Mouse (Mus musculus): Measurements from ENCODE around the gene Olfr213.
"Not testable (repeated sequence)": the region's sequence is repeated elsewhere in the genome, so short reads cannot be mapped to it uniquely, and the experiment has no call there.

Olfr213 gene

DNA sequence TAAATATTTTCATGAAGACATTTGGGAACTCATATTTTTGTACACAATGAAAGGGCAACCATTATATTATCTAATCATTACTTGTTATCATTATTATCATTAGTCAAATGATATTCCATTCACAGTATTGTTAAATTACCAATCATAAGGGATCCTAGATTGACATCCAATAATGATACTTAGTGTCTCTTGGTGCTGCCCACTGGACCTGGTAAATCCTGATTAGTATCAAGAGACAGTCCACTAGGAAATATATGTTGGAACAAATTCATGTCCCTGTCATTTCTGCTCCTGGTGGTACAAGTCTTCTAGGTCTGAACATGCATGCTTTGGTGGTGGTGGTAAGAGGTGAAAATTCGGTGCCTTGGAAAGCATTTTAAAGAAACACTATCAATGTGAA lies at the start of gene Olfr213:
Gene Olfr213 (plus strand): TSS at position 301 of the 400 bp plus-strand sequence.
- no peak for DNase-seq (ENCODE audit: extremely low spot score, low spot score)

DNA sequence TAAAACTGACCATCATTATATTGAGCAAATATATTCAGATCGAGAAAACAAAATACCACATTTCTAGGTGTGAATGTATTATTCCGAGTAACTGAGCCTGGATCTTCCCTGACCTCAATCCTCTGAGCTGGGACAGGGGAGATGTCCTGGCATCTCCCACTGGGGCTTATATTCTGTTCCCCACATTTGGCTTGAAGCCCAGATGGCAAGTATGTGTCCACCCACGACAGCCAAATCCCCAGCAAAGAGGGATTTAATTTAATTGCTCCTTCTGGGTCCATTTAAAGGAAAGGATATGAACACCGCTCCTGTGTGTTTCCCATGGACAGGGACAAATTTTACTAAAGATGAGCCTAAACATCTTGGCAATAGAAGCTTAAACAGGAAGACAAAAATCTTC lies 49.5 kb upstream of the Olfr213 start, which contains the start of gene Olfr211:
Gene Olfr211 (plus strand): TSS at position 301 of the 400 bp plus-strand sequence.
- no peak for DNase-seq (ENCODE audit: extremely low spot score, low spot score)

DNA sequence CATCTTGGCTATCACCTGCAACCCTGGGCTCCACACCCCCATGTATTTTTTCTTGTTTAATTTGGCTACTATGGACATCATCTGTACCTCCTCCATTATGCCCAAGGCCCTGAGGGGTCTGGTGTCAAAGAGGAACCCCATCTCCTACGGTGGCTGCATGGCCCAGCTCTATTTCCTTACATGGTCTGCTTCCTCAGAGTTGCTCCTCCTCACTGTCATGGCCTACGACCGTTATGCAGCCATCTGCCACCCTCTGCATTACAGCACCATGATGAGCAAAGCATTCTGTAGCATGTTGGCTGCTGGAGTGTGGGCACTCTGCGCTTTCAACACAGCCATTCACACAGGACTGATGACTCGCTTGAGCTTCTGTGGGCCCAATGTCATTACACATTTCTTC lies 44.5 kb upstream of the Olfr213 start:
- DNase-seq (ENCODE audit: extremely low spot score, low spot score): no peak

DNA sequence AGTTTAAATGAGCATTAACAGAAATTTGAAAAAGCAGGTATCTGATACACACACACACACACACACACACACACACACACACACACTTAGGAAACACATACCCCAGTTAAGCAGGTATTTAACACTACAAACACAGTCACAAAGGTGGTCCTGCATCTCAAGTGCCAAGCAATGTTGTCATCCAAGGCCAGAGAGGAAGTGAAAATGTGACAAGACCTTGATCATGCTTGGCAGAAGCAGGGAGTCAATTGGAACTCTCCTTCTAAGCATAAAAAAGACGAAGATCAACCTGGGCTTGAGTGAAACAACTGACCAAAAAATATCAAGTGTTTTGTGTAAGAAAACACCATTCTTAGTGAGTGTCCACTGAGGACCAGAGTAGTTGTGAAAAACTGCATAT lies 42.3 kb upstream of the Olfr213 start:
- DNase-seq (ENCODE audit: extremely low spot score, low spot score): no peak

DNA sequence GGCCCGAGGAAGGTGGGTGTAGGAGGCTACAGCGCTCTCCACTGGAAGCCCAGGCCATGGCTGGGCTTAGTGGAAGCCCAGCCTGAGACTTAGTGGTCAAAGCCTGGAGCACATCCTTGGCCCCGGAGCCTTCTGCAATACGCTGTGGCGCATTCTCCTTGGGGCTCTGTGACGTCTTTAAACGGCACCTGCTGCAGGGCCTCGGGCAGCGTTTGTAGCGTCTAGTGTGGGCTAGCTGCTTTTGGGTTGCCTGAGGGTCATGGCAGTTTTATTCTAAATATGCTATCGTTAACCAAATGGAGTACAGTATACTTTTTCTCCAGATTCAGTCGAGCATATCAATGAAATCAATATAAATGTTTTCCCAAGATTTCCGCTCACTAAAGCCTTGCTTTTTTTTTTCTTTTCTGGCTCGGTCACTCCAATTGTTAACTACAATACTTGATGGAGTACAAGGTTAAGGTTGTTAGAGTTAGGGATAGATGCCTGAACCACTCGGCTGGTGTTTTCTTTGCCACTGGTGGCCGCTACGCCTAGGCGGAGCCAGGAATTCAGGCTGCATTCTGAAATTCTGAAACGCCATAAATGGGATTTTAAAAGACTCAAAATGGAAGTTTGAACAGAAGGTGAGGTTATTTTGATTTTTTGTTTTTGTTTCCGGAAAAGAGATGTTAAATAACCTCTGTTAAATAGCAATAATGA lies 31.8 kb upstream of the Olfr213 start, which contains the start of gene Olfr212:
Gene Olfr212 (plus strand): TSS at position 215 of the 702 bp plus-strand sequence.
- DNase-seq (ENCODE audit: extremely low spot score, low spot score): not testable (repeated sequence)

DNA sequence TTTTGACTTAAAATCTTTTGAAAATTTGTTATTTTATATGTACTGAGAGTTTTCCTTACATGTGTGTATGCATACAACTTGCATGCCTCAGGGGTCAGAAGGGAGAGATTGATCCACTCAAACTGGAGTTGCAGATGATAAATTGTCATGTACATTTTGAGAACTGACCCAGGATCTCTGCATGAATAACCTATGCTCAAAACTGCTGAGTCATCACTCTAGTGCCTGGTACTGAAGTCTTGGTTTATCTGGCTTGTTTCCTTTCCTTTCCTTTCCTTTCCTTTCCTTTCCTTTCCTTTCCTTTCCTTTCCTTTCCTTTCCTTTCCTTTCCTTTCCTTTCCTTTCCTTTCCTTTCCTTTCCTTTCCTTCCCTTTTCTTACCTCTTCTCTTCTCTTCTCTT lies 23.4 kb upstream of the Olfr213 start:
- no peak for DNase-seq (ENCODE audit: extremely low spot score, low spot score)

DNA sequence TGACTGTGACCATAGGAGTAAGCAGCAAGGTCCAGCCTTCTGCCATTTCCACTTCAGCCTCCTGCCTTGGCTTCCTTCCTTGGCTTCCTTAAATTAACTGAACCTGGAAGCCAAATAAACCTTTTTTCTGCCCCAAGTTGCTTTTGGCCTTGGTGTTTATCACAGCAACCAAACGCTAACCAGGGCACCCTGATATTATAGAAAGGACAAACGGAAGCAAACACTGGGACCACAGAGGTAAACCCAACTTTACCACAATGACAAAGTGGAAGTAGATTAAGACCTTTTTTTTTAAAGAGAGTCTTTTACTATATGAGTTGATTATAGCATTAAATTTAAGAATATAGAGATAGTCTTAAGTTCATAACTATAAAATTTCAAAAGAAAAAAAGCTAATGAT lies 4.2 kb downstream of the Olfr213 start:
- DNase-seq (ENCODE audit: extremely low spot score, low spot score): no peak

DNA sequence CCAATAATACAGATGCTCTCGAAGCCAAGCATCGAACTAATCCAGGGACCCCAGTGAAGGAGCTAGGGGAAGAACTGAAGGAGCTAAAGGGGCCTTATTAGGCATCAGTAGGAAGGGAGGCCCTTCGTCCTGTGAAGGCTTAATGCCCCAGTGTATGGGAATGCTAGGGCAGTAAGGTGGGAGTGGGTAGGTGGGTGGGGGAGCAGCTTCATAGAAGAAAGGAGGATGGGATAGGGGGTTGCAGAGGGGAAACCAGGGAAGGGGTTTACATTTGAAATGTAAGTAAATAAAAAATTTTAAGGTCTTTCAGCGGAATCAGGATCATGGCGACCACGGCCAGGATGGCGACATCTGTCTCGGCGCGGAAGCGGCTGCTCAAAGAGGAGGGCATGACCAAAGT lies 12.6 kb downstream of the Olfr213 start, which contains the start of gene Gm5580:
Gene Gm5580 (plus strand): TSS at position 301 of the 400 bp plus-strand sequence.
- DNase-seq (ENCODE audit: extremely low spot score, low spot score): not testable (repeated sequence)

DNA sequence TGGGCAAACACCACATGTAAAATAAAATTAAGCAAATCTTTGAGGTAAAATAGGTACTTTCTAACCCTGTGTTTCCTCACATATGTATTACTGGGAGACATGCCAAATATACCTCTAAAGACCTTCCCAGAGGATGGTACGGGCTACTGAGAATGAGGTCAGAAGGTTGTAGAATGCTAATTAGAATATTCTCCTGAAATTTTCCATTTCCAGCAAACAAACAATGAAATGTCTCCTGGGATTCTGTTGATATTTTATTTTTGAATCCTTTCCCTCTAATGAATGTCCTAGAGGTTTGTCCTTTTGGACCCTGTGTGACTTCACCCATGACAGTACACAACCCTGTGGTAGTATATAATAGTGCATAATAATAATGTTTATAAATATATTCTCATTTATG lies 15.7 kb downstream of the Olfr213 start, which contains the start of gene Olfr214:
Gene Olfr214 (plus strand): TSS at position 301 of the 400 bp plus-strand sequence.
- no peak for DNase-seq (ENCODE audit: extremely low spot score, low spot score)

DNA sequence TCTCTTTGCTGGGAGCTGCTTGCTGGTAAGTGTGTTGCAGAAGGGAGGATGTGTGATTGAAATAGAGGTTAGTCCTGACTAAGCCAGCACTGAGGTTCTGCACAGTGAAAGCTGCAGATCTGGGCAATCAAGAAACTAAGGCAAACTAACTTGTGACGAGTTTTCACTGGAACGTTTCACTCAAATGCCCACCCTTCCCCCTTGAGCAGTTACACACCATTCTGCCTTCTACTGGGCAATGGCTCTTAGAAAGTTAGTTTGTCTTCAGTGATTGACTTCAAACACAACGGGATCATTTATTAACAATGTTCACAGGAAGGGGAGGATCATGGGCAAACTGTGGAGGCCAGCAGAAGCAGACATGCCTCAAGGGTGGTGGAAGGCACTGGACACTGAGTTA lies 16.7 kb downstream of the Olfr213 start:
- DNase-seq (ENCODE audit: extremely low spot score, low spot score): no peak

DNA sequence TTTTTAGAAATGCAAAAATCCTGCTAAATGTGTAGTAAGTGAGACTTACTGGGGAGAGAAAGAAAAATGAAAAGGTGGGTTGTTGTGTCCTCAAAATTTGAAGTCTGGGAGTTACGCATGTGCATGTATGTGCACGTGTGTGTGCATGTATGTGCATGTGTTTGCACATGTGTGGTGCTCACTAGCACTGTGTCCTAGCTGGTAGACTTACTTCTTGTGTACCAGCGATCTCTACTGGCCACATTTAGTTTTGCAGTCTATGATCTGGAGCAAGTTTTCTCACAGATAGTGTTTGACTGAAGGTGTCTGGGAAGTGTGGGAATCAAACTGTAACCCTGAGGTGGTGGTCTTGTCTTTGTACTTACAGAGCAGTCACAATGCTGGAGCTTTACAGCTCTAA lies 31.6 kb downstream of the Olfr213 start:
- peak; percentile 20 for DNase-seq (ENCODE audit: extremely low spot score, low spot score)

DNA sequence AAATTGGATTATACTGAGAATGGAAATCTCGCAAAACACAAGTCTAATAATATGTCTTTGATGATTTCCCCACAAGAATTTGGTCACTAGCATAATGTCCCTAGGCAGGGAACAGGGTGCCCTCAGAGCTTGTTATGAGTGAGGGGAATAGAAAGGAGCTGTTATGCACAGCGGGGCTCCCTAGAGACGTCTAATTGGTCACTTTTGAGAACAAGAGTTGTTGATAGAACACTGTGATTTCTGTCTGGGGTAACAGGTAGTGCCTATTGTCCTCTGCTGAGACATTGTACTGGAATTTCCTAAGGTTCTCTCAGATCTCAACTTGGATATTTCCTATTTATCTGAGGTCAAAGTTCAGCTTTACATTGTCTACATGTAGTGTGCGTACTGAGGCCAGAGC lies 45.8 kb downstream of the Olfr213 start, which contains the start of gene Olfr215:
Gene Olfr215 (minus strand): TSS at position 101 of the 400 bp plus-strand sequence.
- DNase-seq (ENCODE audit: extremely low spot score, low spot score): no peak
